Mouse (Mus musculus) myocyte (in vitro differentiated cells): ENCODE measurements around the gene Pla2g12a.

Experiments used
- CEBPB ChIP-seq: IDR thresholded peaks from 2 replicates; pipeline ENCODE4 v1.6.1; 2011; ENCODE audit warnings: mild to moderate bottlenecking, moderate library complexity; ENCODE audit not compliant: poor library complexity, insufficient read depth, severe bottlenecking
- E2F4 ChIP-seq: IDR thresholded peaks from one replicate; pipeline ENCODE4 v1.6.1; 2011; ENCODE audit warnings: mild to moderate bottlenecking, control low read depth, moderate library complexity; ENCODE audit not compliant: insufficient read depth
- MAX ChIP-seq: IDR thresholded peaks from one replicate; pipeline ENCODE4 v1.6.1; 2011; ENCODE audit warnings: low read depth, mild to moderate bottlenecking, control low read depth
- MYOD1 ChIP-seq, 3 experiments: IDR thresholded peaks; one replicate each; pipeline ENCODE4 v1.6.1; 2011; ENCODE audit warnings: control low read depth in 2 of 3, low read depth in 2 of 3, mild to moderate bottlenecking in 2 of 3, moderate library complexity in 1 of 3; ENCODE audit not compliant: insufficient read length in 2 of 3, control insufficient read depth in 1 of 3
- MYOG ChIP-seq, 3 experiments: IDR thresholded peaks; one replicate each; pipeline ENCODE4 v1.6.1; 2011; ENCODE audit warnings: control low read depth in 2 of 3, low read depth in 2 of 3, mild to moderate bottlenecking in 2 of 3; ENCODE audit not compliant: insufficient read length in 2 of 3, control insufficient read depth in 1 of 3, insufficient read depth in 1 of 3
- POLR2A ChIP-seq: IDR thresholded peaks from one replicate; pipeline ENCODE4 v1.6.1; 2011; ENCODE audit warnings: low read depth, mild to moderate bottlenecking, control low read depth, moderate library complexity; ENCODE audit not compliant: insufficient read length
- POLR2AphosphoS2 ChIP-seq: IDR thresholded peaks from one replicate; pipeline ENCODE4 v1.6.1; 2011; ENCODE audit warnings: low read depth, control low read depth; ENCODE audit not compliant: insufficient read length
- TCF12 ChIP-seq: IDR thresholded peaks from one replicate; pipeline ENCODE4 v1.6.1; 2011; ENCODE audit warnings: mild to moderate bottlenecking, control low read depth; ENCODE audit not compliant: poor library complexity, insufficient read depth, severe bottlenecking
- TCF3 ChIP-seq: IDR thresholded peaks from one replicate; pipeline ENCODE4 v1.6.1; 2011; ENCODE audit warnings: low read depth, control low read depth; ENCODE audit not compliant: insufficient read length
- USF1 ChIP-seq: IDR thresholded peaks from one replicate; pipeline ENCODE4 v1.6.1; 2011; ENCODE audit warnings: low read depth, mild to moderate bottlenecking, control low read depth, moderate library complexity

DNA sequence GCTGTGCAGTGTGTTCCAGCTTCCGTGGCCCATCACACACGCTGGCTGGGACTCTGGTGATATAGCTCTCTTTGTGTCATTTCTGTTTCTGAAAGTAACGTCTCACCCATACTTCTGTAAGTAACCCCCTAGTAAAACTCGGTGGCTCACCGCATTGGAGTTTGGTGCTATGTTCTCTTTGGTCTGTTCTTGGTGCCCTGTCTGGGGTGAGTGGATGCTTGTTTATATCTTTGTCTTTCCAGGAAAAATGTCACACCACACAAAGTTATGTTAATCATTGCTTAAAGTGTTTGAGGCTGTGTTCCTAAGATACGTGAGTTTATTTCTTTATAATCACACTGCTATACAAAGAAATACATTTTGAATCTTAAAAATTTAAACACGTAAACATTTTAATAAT lies 31.6 kb upstream of the Pla2g12a start:
- TF ChIP-seq POLR2A (no peak), USF1 (no peak), TCF3 (no peak), POLR2AphosphoS2 (no peak), MAX (no peak), MYOG (IDR thresholded peaks at IDR 0.05; ENCODE audit: control insufficient read depth in 1 of 3, insufficient read depth in 1 of 3, insufficient read length in 2 of 3, low read depth in 2 of 3) (no peak), MYOD1 (IDR thresholded peaks at IDR 0.05; ENCODE audit: control insufficient read depth in 1 of 3, insufficient read length in 2 of 3, low read depth in 2 of 3) (no peak), TCF12 (no peak), E2F4 (no peak), CEBPB (no peak)
